Mouse (Mus musculus): ENCODE measurements at regions not wholly inside any gene's neighbourhood (a gene's known extent, or its start where the extent isn't known, plus 50 kb on each side); places are given as distances from the start of the nearest gene placed in this dataset.
"Not testable (repeated sequence)": the region's sequence is repeated elsewhere in the genome, so short reads cannot be mapped to it uniquely, and the experiment has no call there.

- intact Hi-C loops (cut with DNase I) = loop anchor here (2.0 to 5.0 kb wide), 3 partner anchors 120 to 460 kb away; no protein-coding TSS in a partner anchor
- peak in 1 of 2 experiments; percentile 47 for DNase-seq
These were observed 78.4 kb downstream of the Cpn2 start for GRCm38 (mm10) chr16:30188769-30189430.

GRCm38 (mm10) chr16:30190351-30190750, 76.9 kb downstream of the Cpn2 start:
- intact Hi-C loops (cut with DNase I) = loop anchor here (5.0 kb wide), 1 partner anchor 378 kb away; no protein-coding TSS in a partner anchor
- no peak for DNase-seq

GRCm38 (mm10) chr16:30190935-30191514, 76.3 kb downstream of the Cpn2 start:
- intact Hi-C loops (cut with DNase I) = loop anchor here (5.0 kb wide), 1 partner anchor 379 kb away; no protein-coding TSS in a partner anchor
- DNase-seq = no peak

- DNase-seq = peak in 1 of 2 experiments; percentile 57
- intact Hi-C loops (cut with DNase I) = loop anchor here (5.0 kb wide), 1 partner anchor 381 kb away; no protein-coding TSS in a partner anchor
These were observed 73.7 kb downstream of the Cpn2 start for GRCm38 (mm10) chr16:30193294-30194261.

GRCm38 (mm10) chr16:30194836-30195235, 72.5 kb downstream of the Cpn2 start:
- intact Hi-C loops (cut with DNase I) = loop anchor here (5.0 kb wide), 2 partner anchors 37 to 383 kb away; no protein-coding TSS in a partner anchor
- DNase-seq = no peak

GRCm38 (mm10) chr16:30195859-30196258, 71.4 kb downstream of the Cpn2 start:
- intact Hi-C loops (cut with DNase I) = loop anchor here (5.0 kb wide), 1 partner anchor 36 kb away; no protein-coding TSS in a partner anchor
- not testable (repeated sequence) for DNase-seq

- intact Hi-C loops (cut with DNase I) = loop anchor here (5.0 kb wide), 1 partner anchor 35 kb away; no protein-coding TSS in a partner anchor
- DNase-seq = no peak
These were observed 69.9 kb downstream of the Cpn2 start for GRCm38 (mm10) chr16:30197351-30197750.

GRCm38 (mm10) chr16:30199836-30200235, 67.5 kb downstream of the Cpn2 start:
- DNase-seq = no peak
- intact Hi-C loops (cut with DNase I) = loop anchor here (5.0 kb wide), 1 partner anchor 32 kb away; no protein-coding TSS in a partner anchor

- no peak for DNase-seq
- intact Hi-C loops (cut with DNase I) = no loop called here
These were observed 63.2 kb downstream of the Cpn2 start for GRCm38 (mm10) chr16:30204144-30204543.

GRCm38 (mm10) chr16:30205314-30205815, 61.9 kb downstream of the Cpn2 start:
- DNase-seq = no peak
- intact Hi-C loops (cut with DNase I) = no loop called here

GRCm38 (mm10) chr16:30205816-30206356, 61.4 kb downstream of the Cpn2 start:
- intact Hi-C loops (cut with DNase I) = no loop called here
- no peak for DNase-seq

All from gastrocnemius, postnatal 36 days (tissue).